Mouse (Mus musculus): ENCODE measurements around the gene Mlana. TPM values are rescaled to one million over a fixed set of nuclear protein-coding genes. Genes with fewer than 3 reads are reported as not detected.

The Mlana gene
- polyA plus RNA-seq, 1 experiment, result not detected

DNA sequence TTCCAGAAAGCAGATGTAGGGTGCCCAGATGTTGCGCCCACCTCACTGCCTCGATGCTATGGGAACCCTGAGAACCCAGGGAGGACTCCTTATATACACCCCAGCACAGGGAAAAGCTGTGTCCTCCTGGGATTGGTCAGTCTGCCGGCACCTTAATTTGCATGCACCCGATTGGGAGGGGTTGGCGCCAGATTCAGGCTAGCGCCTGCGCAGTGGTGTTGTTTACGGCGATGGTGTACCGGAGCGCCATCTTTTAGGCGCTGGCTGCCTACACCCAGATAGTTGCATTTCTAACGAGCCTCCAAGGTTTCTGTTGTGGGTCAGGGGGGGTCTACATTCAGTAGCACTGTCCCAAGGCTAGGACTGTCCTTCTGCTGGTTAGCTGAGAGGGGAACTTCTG, 25.0 kb upstream of the Mlana start:
- 95% methylated on average over 13 of the region's 13 CpGs for WGBS
- no peak for DNase-seq (ENCODE audit: low read depth, low spot score)

DNA sequence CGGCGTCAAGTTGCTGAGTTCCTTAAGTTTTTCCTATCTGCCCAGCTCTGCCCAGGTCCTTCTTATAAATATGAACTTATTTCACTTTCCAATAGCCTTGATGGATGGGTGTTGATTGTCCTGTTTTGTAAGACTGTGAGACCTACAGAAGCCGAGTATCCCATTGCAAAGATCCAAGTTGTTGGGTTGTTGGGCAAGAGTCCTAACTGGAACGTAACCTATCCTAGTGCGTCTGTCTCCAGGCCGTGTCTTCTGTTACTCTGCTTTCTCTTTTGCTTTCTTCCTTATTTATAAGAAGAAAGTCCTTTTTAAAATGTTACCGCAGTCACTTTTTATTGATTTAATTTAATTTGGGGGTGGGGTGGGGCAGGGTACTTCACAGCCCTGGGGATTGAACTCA, 22.7 kb upstream of the Mlana start:
- no peak for DNase-seq (ENCODE audit: low read depth, low spot score)
- WGBS, result 70% methylated on average over 7 of the region's 7 CpGs

DNA sequence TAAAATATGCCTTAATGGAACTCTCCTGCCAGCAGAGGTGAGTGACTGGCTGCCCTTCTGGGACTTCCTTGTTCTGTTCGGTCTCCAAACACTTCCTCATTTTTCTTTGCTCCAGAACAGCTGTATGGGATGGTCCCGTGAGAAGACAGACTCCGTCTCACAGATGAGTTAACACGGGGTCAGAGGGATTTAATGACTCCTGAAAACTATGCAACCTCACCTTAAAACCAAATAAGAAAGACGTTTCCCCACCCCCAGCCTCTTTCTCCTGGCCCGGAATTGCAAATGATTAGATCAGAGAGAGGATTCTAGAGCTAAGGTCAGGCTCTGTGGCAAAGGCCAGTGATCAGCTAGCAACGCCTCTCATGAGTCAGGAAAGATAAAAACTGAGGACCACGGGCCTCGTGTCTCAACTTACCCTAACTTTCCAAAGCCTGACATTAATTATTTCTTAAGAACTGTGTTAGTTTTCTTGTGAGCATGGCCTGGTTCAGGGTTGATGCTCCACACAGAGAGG, 22.0 kb upstream of the Mlana start:
- peak; percentile 61 for DNase-seq (ENCODE audit: low read depth, low spot score)
- 18% methylated on average over 9 of the region's 9 CpGs for WGBS

DNA sequence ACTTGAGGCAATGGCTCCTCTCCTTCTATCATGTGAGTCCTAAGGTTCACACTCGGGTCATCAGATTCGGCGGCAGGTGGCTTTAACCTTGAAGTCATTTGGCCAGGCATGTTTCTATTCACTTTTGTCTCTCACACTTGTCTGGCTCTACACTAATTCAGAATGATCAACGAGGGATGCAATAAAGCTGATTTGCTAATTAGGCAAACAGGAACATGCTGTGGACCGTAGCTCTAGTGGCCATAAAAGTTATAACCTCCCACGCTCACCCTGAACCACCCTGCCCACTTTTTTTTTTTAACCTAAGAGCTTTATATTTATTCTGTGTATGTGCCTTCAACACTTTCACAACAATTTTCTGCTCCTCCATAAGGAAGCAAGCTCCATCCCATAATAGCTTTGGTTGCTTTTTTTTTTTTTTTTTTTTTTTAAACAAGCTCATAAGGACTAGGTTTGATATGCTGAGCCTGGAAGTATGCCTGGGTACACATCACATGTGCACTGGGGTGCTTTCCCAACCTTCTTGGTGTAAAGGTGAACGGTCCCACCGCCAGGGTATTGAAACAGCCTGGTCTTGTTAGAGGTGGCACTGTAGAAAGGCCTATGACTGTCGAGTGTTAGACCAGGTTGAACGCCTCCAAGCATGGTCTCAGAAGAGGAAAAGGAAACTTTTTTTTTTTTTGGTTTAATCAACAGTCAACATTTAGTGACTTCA, 21.0 kb upstream of the Mlana start:
- peak; percentile 57 for DNase-seq (ENCODE audit: low read depth, low spot score)
- WGBS, result 29% methylated on average over 10 of the region's 10 CpGs

DNA sequence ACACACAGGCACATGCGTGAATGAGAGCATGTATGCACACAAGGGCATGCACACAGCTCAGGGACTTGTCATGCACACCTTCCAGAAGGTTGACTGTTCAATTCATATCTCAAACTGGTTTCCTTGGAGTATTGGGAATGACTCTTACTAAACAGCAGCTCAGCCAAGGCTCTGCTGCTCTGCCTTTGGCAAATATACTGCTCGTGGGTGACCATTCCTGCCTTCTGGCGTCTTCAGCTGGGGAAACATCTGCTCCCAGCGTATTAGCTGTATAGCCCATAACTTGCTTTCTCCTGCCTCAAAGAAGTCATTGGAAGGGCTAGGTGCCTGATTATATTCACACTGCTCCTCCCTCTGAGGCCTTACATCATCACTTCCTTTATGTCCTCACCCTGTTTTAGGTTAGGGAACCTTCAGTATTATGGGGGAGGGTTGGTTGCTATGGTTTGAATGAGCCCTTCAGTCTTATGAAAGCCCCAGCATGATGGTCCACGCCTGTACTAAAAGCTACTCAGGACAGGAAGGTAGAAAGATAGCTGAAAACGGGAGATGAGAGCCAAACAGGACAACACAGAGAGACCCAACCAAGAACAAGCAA, 19.3 kb upstream of the Mlana start:
- 69% methylated on average over 6 of the region's 6 CpGs for WGBS
- DNase-seq (ENCODE audit: low read depth, low spot score), result no peak

DNA sequence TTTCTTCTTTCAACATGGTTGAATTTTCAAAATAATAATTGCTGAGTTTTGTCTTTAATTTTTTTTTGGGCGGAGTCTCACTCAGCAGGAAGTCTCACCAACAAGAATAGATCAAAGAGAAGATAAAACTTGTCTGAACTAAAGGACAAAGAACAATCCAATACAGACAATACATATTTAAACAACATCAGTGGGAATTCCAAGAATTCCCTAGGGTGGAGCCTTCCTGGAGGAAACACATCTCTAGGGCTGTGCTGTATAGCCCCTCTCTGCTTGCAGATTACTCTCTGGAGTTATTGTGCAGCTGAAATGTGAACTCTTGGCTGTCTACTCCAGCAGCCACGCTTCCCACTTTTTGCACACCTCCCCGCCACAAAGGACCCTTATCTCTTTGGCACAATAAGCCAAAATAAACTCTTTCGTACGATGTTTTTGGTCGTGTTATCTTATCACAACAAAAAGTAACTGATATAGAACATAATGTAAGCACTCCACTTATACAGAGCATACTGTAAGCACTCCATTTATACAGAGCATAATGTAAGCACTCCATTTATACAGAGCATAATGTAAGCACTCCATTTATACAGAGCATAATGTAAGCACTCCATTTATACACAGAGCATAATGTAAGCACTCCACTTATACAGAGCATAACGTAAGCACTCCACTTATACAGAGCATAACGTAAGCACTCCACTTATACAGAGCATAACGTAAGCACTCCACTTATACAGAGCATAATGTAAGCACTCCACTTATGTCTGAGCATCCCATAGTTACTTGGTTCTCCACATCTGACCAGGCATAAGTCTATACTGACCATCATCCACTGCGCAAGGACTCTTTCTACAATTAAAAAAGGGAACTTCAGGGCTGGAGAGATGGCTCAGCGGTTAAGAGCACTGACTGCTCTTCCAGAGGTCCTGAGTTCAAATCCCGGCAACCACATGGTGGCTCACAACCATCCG, 17.2 kb upstream of the Mlana start:
- 62% methylated on average over 13 of the region's 13 CpGs for WGBS
- no peak for DNase-seq (ENCODE audit: low read depth, low spot score)

DNA sequence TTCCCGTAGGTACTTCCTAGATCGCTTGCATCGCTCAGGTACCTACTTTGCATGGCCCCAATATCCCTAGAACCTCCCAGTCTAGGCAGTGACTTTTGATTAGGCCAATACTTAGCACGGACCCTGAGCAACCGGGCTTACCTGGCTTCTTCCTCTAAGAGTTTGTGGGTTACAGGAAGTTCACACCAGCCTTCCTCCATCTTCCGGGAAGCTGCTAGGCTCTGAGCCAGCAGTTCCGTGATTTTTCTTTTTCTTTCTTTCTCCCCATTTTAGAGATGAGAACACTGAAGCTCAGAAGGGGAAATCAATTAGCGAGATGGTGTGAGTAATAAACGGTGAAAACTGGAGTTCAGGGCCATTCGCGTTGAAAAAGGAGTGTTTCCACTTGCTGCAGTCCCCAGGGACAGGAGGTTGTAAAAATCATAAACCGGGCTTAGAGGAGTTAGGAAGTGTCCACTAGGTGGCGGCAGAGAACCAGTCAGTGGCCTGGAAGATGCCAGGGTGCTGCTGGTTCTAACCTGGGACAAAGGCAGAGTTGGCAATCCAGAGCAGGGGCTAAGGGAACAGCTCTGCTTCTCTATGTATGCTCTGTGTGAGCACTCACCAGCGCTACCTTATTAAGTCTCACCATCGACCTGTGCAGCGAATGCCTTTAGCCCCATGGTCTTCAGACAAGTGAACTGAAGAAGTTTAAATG, 13.6 kb upstream of the Mlana start:
- DNase-seq (ENCODE audit: low read depth, low spot score), result peak; percentile 72
- 44% methylated on average over 16 of the region's 16 CpGs for WGBS

DNA sequence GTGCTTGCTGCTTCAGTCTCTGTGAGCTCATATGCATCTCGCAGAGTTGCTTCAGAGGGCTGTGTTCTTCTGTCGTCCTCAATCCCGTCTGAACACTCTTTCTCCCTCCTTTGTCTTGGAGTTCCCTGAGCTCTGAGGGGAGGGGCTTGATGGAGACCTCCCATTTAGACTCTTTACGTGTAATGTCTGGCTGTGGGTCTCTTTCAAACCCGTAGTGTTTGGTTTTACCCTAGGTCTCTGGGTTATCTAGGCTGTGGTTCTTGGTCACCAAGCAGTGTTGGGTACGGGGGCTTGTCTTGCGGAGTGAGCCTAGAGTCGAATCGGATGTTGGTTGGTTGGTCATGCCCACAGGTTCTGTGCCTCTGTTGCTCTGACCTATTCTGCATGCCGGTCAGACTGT, 2.6 kb upstream of the Mlana start:
- 94% methylated on average over 10 of the region's 10 CpGs for WGBS
- DNase-seq (ENCODE audit: low read depth, low spot score), result no peak

DNA sequence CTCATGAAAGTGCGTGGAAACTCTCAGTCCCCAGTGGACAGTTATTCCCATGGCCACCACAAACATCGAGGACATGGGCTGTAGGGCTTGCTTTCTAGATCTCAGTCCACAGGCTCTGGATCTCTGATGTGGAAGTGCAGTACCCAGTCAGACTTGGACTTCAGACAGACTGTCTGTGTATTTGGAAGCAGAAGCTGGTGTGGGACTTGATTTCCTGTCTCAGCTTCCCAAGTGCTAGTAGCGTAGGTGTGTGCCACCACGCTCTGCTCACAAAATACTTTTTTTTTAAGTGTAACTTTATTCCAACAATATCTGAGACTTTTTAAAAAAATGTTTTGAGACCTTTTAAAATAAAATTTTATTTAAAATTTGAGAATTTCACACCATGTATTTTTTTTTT, 1.3 kb upstream of the Mlana start:
- 92% methylated on average over 4 of the region's 4 CpGs for WGBS
- no peak for DNase-seq (ENCODE audit: low read depth, low spot score)

DNA sequence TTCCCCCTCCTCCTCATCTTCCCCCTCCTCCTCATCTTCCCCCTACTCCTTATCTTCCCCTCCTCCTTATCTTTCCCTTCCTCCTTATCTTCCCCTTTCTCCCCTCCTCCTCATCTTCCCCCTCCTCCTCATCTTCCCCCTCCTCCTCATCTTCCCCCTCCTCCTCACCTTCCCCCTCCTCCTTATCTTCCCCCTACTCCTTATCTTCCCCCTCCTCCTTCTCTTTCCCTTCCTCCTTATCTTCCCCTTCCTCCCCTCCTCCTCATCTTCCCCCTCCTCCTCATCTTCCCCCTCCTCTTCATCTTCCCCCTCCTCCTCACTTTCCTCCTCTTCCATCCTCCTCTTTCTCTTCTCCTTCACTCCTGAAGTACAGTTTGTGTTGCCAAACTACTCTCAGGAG, 784 bp upstream of the Mlana start:
- no peak for DNase-seq (ENCODE audit: low read depth, low spot score)

DNA sequence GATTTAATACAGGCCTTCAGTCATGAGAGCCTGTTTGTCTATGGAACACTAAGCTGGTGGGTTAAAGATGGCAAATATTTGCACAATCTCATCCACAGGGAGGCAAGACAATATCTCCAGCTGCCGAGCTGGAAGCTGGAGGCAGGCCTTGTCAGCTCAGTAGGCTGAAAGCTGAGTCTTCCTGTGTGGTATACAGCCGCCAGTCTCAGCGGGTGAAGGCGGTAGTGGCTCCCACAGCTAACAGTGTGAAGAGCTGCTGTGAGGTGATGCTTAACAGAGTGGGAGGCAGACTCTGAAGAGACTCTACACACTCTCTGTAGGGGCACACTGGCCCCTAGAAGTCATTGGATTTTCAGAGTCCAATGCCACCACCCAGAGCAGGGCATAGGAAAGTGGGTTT, 4.1 kb downstream of the Mlana start:
- no peak for DNase-seq (ENCODE audit: low read depth, low spot score)

DNA sequence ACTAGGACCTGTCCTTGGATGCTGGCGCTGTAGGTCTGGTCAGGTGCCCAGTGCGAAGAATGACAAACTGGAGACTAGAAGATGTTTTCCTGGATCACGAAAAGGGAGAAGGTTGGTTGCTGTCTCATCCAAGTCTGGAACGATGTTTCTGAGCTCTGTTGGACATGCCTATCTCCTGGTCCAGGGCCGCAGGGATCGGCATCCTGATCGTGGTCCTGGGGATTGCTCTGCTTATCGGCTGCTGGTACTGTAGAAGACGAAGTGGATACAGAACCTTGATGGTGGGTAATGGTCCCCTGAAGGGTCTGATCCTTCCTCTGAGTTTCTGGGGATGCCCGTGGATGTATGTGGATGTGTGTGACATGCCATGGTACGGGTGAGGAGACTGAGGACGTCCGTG, 6.8 kb downstream of the Mlana start:
- no peak for DNase-seq (ENCODE audit: low read depth, low spot score)
- WGBS, result 95% methylated on average over 13 of the region's 13 CpGs

More for the DNA sequence above, 4.1 kb downstream of the Mlana start:
- WGBS, result 68% methylated on average over 4 of the region's 4 CpGs

DNA sequence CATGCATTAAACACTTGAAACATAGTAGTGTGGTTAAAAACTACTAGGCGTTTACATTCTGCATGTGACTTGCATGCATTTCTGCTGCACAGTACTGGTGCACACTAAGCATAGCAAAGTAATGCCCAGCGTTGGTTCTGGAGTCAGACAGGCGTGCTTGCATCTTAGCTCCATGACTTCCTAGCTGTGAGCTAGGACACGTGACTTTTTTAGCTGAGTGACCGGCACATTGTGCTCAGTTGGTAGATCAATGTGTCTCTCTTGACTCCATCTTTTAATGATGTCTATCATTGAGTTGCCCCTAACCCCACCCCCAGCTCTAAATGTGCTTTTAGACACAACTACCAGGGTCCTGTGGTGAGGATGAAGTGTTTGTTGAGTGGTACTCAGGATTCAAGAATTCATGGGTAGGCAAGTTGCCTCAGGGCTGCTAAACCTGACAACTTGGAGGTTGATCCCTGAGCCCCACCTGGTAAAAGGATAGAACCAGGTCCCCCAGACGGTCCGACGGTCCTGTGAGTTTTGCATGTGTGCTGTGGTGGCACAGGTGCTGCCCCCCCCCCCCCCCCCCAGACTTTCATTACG, 9.8 kb downstream of the Mlana start:
- WGBS, result 83% methylated on average over 9 of the region's 9 CpGs
- DNase-seq (ENCODE audit: low read depth, low spot score), result no peak

DNA sequence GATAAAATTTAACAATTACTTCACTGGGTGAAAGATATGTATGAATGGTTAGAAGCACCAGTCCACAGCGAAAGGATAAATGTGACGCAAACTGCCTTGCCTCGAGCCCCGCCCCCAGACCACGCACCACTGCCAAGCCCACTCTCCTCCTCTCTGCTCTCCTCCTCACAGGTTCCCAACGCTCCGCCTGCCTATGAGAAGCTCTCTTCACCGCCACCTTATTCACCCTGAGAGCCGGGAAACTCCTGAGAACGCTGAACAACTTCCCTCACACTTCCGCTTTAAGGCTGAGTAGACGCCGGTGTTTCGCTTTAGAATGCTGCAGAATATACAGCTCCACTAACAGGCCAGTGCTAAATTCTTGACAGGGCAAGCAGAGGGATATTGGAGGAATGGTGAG, 10.4 kb downstream of the Mlana start:
- whole genome bisulfite sequencing, result 34% methylated on average over 14 of the region's 14 CpGs
- no peak for DNase-seq (ENCODE audit: low read depth, low spot score)

DNA sequence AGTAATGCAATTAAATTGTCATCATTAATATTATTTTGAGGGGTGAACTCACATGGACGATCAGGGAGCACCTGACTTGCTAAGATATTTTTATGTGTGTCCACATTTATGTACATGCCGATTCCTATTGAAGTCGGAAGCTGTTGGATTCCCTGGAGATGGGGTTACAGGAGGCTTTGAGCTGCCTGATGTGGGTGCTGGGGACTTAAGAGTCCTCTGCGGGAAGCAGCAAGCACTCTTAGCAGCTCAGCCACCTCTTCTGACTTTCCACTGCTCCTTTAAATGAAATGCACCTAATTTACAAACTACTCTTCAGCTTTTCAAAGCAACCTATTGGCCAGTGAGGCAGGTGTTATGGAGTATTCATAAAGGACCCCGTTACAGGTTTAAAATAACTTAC, 10.8 kb downstream of the Mlana start:
- 47% methylated on average over 5 of the region's 5 CpGs for WGBS
- DNase-seq (ENCODE audit: low read depth, low spot score), result no peak

DNA sequence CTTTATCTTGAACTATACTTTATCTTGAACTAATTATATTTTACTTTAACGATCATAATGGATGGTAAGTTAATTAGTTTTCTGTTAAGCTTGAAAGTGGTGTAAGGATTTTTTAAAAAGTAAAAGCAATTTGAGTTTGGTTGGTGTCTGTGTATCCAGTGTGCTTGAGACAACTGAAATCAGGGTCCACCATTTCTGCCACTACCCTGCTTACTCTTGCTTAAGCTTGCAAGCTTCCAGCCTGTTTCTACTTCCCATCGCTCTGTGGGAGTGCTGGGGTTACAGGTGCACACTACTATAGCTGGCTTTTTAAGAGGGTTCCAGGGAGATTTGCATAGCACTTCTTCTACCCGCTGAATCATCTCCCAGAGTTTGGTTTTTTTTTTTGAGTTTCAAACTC, 11.8 kb downstream of the Mlana start:
- no peak for DNase-seq (ENCODE audit: low read depth, low spot score)
- WGBS, result 80% methylated on average over 3 of the region's 3 CpGs

DNA sequence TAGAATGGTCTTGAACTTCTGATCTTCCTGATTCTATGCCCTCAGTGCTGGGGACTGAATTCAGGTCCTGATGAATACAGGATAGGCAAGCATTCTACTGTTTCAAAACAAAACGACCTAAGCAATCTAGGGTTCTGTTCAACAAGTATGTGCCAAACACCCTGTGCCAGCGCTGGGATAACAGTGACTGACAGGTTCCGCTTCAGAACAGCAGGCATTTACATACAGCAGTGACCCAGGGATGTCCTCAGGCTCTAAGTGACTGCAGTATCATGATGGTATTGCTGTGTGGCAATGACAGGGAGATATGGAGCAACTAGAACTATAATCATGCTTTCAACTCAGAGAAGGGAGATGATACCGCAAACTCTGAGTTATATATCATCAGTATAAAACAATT, 15.8 kb downstream of the Mlana start:
- 92% methylated on average over 4 of the region's 4 CpGs for WGBS
- no peak for DNase-seq (ENCODE audit: low read depth, low spot score)

DNA sequence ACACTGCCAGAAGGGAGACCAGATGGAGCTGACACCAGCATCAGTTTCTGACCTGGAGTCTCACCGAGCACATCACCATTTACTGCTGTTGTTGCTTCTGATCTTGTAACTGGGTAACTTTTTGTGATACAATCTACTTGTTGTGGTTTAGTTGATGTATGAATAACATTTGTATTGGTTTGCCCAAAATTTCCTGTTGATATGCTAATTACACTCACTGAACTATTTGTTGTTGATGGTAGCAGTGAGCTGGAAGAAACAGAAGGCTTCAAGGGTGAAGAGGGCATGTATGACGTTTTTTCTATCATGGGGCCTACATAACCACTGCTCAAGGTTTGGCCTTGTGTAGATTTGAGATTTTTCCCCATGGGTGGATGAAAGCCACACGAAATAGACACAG, 20.2 kb downstream of the Mlana start:
- 61% methylated on average over 3 of the region's 3 CpGs for WGBS
- DNase-seq (ENCODE audit: low read depth, low spot score), result no peak

DNA sequence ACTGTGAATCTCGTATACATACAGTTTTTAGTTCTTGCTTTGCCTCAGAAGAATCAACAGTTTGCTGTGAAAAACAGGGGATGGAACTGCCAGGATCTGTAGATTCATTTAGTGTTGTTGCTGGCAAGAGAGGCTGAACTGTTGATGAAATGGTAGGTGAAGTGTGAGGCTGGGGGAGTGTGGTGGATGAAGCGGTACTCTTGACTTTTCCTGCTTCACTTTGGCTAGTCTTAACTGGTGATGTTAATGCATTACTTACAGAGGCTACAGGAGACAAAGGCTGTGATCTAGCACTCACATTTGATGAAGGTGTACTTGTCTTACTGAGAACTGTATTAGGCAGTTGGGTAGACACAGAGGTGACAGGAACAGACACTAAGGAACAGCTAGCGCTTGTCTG, 20.9 kb downstream of the Mlana start:
- WGBS, result 75% methylated on average over 3 of the region's 3 CpGs
- DNase-seq (ENCODE audit: low read depth, low spot score), result no peak

DNA sequence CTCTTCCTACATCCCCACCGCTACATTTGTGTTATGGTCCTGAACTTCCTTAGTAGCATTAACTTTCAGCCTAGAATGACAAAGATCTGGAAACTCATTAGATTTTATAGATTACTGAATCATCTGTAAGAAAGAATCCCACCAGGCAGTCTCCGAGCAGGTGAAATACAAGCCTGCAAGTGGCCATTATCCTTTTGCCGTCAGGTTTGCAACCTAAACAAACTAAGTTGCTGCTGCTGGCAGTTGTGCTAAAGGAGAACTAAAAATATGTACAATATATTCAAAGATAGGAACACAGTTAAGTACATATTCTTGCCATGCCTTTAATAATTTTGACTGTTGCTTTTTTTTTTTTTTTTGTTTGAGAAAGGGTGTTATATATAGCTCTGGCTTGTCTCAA, 37.8 kb downstream of the Mlana start:
- 85% methylated on average over 3 of the region's 3 CpGs for WGBS
- no peak for DNase-seq (ENCODE audit: low read depth, low spot score)

Measured in large intestine, adult 2 months (tissue).